Mouse (Mus musculus) G1E (cell line): ENCODE data around the gene Kank2. TPM values are rescaled to one million over a fixed set of nuclear protein-coding genes. Genes with fewer than 3 reads are reported as not detected.

Source experiments
- ATAC-seq: 2 replicates; pipeline ENCODE4 v1.8.0; 2016; ENCODE audit warnings: mild to moderate bottlenecking; ENCODE audit not compliant: insufficient number of reproducible peaks, poor library complexity, low FRiP score, severe bottlenecking; ENCODE audit errors: extremely low read depth
- DNase-seq: peaks from one replicate; pipeline ENCODE4 v3.0.0; 2012; ENCODE audit warnings: low spot score
- H3K27me3 ChIP-seq: 2 replicates; pipeline ENCODE4 v1.6.1; 2012; ENCODE audit warnings: mild to moderate bottlenecking, low read length, inconsistent platforms; ENCODE audit not compliant: insufficient read depth
- H3K36me3 ChIP-seq: replicated peaks from 2 replicates; pipeline ENCODE3; 2012; ENCODE audit warnings: mild to moderate bottlenecking, inconsistent platforms
- H3K4me1 ChIP-seq: 2 replicates; pipeline ENCODE4 v1.6.1; 2012; ENCODE audit warnings: low read depth, low read length, inconsistent platforms, mixed read lengths; ENCODE audit not compliant: insufficient read depth
- H3K4me3 ChIP-seq: 2 replicates; pipeline ENCODE4 v1.5.1; 2012; ENCODE audit warnings: low read depth, mild to moderate bottlenecking, inconsistent platforms, low read length, moderate library complexity, mixed read lengths
- H3K9me3 ChIP-seq: replicated peaks from 2 replicates; pipeline ENCODE4 v1.6.1; 2012; ENCODE audit warnings: inconsistent platforms
- CTCF ChIP-seq: IDR thresholded peaks from 2 replicates; pipeline ENCODE4 v1.5.1; 2012; ENCODE audit warnings: low read depth, low read length, inconsistent platforms, mixed read lengths
- GATA1 ChIP-seq: IDR thresholded peaks from 2 replicates; pipeline ENCODE4 v1.6.1; 2012; ENCODE audit warnings: borderline replicate concordance, low read length, inconsistent platforms, mixed read lengths
- GATA2 ChIP-seq: IDR thresholded peaks from 2 replicates; pipeline ENCODE4 v1.6.1; 2012; ENCODE audit warnings: low read depth, low read length, inconsistent platforms, borderline replicate concordance
- POLR2AphosphoS5 ChIP-seq: IDR thresholded peaks from 2 replicates; pipeline ENCODE4 v1.6.1; 2012; ENCODE audit warnings: low read depth, low read length, inconsistent platforms; ENCODE audit not compliant: insufficient replicate concordance
- TAL1 ChIP-seq: conservative IDR thresholded peaks from 2 replicates; pipeline ENCODE4 v1.6.1; 2012; ENCODE audit warnings: low read depth, low read length, inconsistent platforms, mixed read lengths
- polyA plus RNA-seq: library from polyadenylated mRNA; stranded (reverse); fragments of >175 nt; gene quantifications from 2 replicates; pipeline ENCODE4 v1.2.3, GENCODE M21; 2012
- total RNA-seq, 2 experiments: library from RNA; stranded (forward) in 1 of 2; stranded (reverse) in 1 of 2; fragments of 200-1000 nt in 1 of 2; fragments of >200 nt in 1 of 2; fragmentation: Nextera tagmentation in 1 of 2; gene quantifications; 2 replicates each; pipeline ENCODE4 v1.2.3; 2014 to 2017

Kank2 gene
- total and polyA plus RNA-seq, 3 experiments: under 0.01 TPM; not detected in 2

DNA sequence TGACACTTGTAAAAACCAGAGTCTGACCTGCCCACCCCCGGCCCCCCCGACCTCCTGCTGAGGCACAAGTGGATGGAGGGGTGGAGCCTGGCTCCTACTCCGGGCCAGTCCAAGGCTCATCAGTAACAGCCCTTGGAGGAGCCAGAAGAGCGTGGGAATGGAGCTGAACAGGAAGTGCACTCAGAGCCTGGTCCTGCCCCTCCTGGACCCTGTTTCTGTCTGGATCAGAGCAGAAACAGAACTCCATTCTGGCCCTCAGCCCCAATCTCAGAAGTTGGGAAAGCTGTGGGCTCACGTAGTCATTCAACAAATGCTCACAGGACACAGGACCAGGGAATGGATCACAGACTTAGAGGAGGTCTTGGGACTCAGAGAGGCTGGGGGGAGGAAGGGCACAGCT is 43.8 kb upstream of the Kank2 start:
- no peak for DNase-seq
- TF ChIP-seq GATA2: no peak
- TF ChIP-seq TAL1: no peak
- TF ChIP-seq GATA1: no peak
- TF ChIP-seq POLR2AphosphoS5: no peak
- TF ChIP-seq CTCF: no peak
- peaks cover 83% of the 10 kb centered on the region for H3K36me3 ChIP-seq
- ATAC-seq: no peak
- H3K9me3 ChIP-seq: no peaks in the 10 kb centered on the region
- no peaks in the 10 kb centered on the region for H3K27me3 ChIP-seq
- H3K4me1 ChIP-seq: peaks cover 8% of the 10 kb centered on the region
- no peak overlapping the region for H3K4me3 ChIP-seq

GRCm38 (mm10) chr9:21841340-21841739 is 42.8 kb upstream of the Kank2 start:
- no peak for TF ChIP-seq POLR2AphosphoS5
- no peak for TF ChIP-seq GATA2
- no peak for TF ChIP-seq TAL1
- no peak for TF ChIP-seq CTCF
- TF ChIP-seq GATA1: no peak
- Histone ChIP-seq H3K4me1 (peaks cover 5% of the 10 kb centered on the region; the same call in 1 of the 2 replicates), H3K27me3 (no peaks in the 10 kb centered on the region), H3K9me3 (no peaks in the 10 kb centered on the region), H3K36me3 (peaks cover 85% of the 10 kb centered on the region), H3K4me3 (no peak overlapping the region)
- DNase-seq (no peak), ATAC-seq (no peak)

- Histone ChIP-seq H3K27me3 (no peaks in the 10 kb centered on the region), H3K36me3 (peaks cover 84% of the 10 kb centered on the region), H3K4me3 (no peak overlapping the region), H3K4me1 (no peaks in the 10 kb centered on the region), H3K9me3 (no peaks in the 10 kb centered on the region)
- ATAC-seq (no peak), DNase-seq (peak; percentile 62)
- TF ChIP-seq CTCF (peak; percentile 46; the same call in 1 of the 2 replicates), TAL1 (no peak)
Observed at GRCm38 (mm10) chr9:21840115-21840787, 41.7 kb upstream of the Kank2 start.

DNA sequence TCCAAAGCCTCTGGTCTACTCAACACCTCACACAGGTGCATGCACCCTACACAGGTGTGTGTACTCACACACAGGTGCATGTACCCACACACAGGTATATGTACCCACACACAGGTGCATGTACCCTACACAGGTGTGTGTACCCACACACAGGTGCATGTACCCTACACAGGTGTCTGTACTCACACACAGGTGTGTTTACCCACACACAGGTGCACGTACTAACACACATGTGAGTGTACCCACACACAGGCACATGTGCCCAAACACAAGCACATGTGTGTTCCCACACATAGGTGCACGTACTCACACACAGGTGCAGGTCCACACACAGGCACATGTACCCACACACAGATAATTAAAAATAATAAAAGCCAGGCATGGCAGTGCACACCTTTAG is 39.1 kb upstream of the Kank2 start:
- no peak overlapping the region for H3K4me3 ChIP-seq
- no peak for TF ChIP-seq TAL1
- TF ChIP-seq POLR2AphosphoS5: no peak
- TF ChIP-seq CTCF: no peak
- no peak for TF ChIP-seq GATA1
- no peak for TF ChIP-seq GATA2
- H3K27me3 ChIP-seq: no peaks in the 10 kb centered on the region
- H3K36me3 ChIP-seq: peaks cover 71% of the 10 kb centered on the region
- H3K4me1 ChIP-seq: no peaks in the 10 kb centered on the region; the same call in 1 of the 2 replicates
- no peaks in the 10 kb centered on the region for H3K9me3 ChIP-seq
- ATAC-seq (no peak), DNase-seq (no peak)

- ATAC-seq (no peak), DNase-seq (no peak)
- no peaks in the 10 kb centered on the region for H3K27me3 ChIP-seq
- no peak within 1 kb of the TSS for H3K4me3 ChIP-seq
- peaks cover 52% of the 10 kb centered on the region for H3K36me3 ChIP-seq
- TF ChIP-seq TAL1 (no peak), CTCF (no peak), GATA2 (no peak), GATA1 (no peak), POLR2AphosphoS5 (no peak)
- H3K4me1 ChIP-seq: no peaks in the 10 kb centered on the region; the same call in 1 of the 2 replicates
- no peaks in the 10 kb centered on the region for H3K9me3 ChIP-seq
Observed at GRCm38 (mm10) chr9:21835258-21835912, 36.8 kb upstream of the Kank2 start, which contains the start of gene Angptl8. TSS of gene Angptl8 (plus strand) at chr9:21835510.

DNA sequence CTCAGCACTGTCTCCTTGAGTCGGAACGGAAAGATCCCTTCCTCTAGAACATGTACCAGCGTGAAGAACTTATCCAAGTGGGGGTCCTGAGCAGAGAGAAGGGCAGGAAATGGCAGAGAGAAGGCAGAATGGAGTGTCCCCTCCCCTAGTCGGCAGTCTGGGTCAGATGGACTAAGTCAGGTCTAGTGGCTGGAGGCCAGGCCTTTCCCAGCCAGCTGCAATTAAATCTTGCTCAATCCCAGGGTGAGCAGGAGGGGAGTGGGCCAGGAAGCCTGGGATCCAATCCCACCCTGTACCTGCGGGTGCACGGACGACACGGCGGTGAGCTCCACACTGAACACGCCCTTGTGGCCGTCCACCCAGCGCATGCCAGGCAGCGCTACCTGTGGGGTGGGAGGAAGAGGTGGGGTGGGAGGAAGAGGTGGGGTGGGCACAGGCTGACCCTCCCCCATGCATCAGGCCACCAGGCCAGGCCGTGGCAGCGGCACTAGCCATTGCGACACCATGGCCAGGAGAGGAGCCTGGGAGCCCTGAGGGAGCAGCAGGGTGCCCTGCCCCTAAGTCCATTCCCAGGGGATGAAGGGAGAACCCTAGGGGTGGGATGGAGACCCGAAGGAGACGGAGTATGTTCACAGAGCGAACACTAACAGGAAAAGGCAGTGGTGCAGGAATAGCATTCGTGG is 33.2 kb upstream of the Kank2 start:
- H3K27me3 ChIP-seq: no peaks in the 10 kb centered on the region
- ATAC-seq (no peak), DNase-seq (no peak)
- H3K36me3 ChIP-seq: peaks cover 34% of the 10 kb centered on the region
- no peak for TF ChIP-seq TAL1
- TF ChIP-seq GATA1: no peak
- TF ChIP-seq CTCF: no peak
- TF ChIP-seq GATA2: no peak
- no peak for TF ChIP-seq POLR2AphosphoS5
- no peak overlapping the region for H3K4me3 ChIP-seq
- no peaks in the 10 kb centered on the region; the same call in 1 of the 2 replicates for H3K4me1 ChIP-seq
- no peaks in the 10 kb centered on the region for H3K9me3 ChIP-seq
